Mouse (Mus musculus): ENCODE measurements around the gene Plp2. TPM values are rescaled to one million over a fixed set of nuclear protein-coding genes. Genes with fewer than 3 reads are reported as not detected.
"Not testable (repeated sequence)": the region's sequence is repeated elsewhere in the genome, so short reads cannot be mapped to it uniquely, and the experiment has no call there.

Gene Plp2
- total RNA-seq (2021), result 100 to 1,000 TPM; 101 to 115 TPM

- peak; percentile 53 for DNase-seq
Observed at GRCm38 (mm10) chrX:7670921-7671623, at the start of gene Plp2. Gene Plp2, minus strand, starts transcription at chrX:7671390.

DNA sequence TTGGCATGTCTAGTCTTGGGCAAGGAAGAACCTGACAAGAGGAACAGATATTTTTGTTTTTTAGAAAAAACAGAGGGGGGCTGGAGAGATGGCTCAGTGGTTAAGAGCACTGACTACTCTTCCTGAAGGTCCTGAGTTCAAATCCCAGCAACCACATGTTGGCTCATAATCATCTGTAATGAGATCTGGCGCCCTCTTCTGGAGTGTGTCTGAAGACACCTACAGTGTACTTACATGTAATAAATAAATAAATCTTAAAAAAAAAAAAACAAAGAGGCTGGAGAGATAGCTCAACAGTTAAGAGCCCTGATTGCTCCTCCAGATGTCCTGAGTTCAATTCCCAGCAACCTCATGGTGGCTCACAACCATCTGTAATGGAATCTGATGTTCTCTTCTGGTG is 44.9 kb upstream of the Plp2 start:
- not testable (repeated sequence) for DNase-seq

DNA sequence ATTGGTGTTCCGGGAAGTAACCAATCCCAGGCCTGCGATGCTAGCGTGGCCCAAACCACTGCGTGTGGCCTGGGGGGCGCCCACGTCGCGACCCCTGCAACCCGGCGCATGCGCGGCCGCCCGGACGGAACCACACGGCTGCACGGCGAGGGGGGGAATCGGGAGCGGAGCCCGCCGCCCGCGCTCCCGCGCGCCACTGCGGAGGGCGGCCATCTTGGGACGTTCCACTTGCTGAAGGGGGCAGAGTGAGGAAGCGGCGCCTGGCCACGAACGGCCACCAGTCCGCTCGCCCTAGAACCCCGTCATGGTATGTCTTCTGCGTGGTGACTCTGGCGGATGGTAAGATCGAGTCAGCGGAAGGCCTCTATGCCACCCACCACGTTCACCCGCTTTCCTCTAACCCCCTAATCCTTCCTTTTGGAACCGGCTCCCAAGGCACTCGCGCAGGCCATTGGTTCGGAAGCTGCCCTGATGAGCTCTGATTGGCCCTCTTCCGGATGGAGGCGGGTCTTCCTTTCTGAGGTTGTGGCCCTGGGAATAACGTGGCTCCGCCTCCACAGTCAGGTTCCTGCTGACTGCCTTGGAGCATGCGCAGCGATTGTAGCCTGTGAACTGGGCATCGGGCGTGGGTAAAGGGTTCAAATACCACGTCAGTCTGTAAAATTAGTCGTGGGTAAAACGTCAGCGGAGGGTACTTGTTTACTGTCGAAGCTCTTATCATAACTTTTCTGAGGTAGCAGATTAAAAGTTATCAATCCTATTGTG is 43.1 kb upstream of the Plp2 start, which contains the start of gene Wdr45:
Gene Wdr45, plus strand, starts transcription at position 199 of the 765 bp plus-strand sequence.
- DNase-seq, result peak; percentile 94

GRCm38 (mm10) chrX:7713764-7714134 is 42.6 kb upstream of the Plp2 start:
- DNase-seq, result not testable (repeated sequence)

GRCm38 (mm10) chrX:7696954-7697381 is 25.8 kb upstream of the Plp2 start, which contains the start of gene Gpkow:
Gene Gpkow, plus strand, starts transcription at chrX:7697131.
- DNase-seq, result peak; percentile 77

- DNase-seq, result no peak
Observed at GRCm38 (mm10) chrX:7696520-7696919, 25.3 kb upstream of the Plp2 start.

GRCm38 (mm10) chrX:7692862-7693261 is 21.7 kb upstream of the Plp2 start:
- DNase-seq, result peak; percentile 43

- no peak for DNase-seq
Observed at GRCm38 (mm10) chrX:7690486-7690885, 19.3 kb upstream of the Plp2 start.

GRCm38 (mm10) chrX:7688321-7688720 is 17.1 kb upstream of the Plp2 start:
- no peak for DNase-seq

GRCm38 (mm10) chrX:7680864-7681263 is 9.7 kb upstream of the Plp2 start, which contains the start of gene Magix:
Gene Magix, minus strand, starts transcription at chrX:7681251.
- peak; percentile 26 for DNase-seq

GRCm38 (mm10) chrX:7680057-7680412 is 8.8 kb upstream of the Plp2 start:
- no peak for DNase-seq

- peak; percentile 92 for DNase-seq
Observed at GRCm38 (mm10) chrX:7679405-7680056, 8.3 kb upstream of the Plp2 start.

- DNase-seq, result no peak
Observed at GRCm38 (mm10) chrX:7678986-7679385, 7.8 kb upstream of the Plp2 start.

DNA sequence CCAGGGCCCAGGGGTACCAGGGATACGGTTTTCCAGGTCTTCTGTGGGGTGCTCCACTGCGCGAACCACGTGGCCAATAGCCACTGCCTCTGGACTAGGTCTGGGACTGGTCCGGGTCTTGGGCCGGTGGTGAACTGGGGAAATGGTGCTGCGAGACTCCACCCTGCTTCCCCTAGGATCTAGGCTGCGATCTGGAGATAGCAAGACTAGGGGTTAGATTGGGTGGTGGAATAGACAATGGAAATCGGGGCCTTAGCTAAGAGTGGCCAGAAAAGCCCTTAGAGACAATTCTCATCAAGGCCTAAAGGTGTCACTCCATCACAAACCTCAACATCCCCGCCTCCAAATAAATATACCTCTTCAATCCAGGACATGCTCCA is 3.8 kb upstream of the Plp2 start:
- no peak for DNase-seq

DNA sequence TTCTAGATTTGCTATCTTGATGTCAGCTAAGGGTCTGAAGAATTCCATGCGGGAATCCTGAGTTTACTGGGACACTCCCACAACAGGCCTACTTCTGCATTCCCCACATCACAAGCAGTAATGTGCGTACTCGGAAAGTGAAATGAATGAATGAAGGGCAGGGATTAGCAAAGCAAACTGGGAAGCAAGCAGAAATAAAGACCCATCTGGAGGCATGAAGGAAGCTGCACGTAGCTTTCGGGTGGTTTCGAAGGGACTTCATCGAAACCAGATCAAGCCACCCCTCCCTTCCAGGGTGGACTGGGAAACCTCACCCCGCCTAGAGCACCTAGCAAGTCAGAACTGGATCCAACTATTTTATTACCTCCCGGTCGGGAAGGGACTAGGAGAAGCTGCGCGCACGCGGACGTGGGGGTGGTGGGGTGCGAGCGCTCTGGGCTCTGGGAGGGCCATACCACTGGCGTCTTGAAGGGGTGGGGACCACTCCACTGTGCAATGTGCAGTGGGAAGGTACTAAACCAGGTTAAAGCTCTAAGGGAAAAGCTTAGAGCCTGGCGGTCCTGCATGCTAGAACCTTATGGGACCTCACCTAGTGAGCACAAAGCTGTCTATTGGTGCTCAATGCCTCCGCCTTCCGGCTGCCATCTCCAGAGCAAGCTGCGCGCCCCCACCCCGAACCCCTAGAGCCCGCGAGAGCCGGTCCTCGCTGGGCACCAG is 3.3 kb upstream of the Plp2 start:
- peak; percentile 22 for DNase-seq

DNA sequence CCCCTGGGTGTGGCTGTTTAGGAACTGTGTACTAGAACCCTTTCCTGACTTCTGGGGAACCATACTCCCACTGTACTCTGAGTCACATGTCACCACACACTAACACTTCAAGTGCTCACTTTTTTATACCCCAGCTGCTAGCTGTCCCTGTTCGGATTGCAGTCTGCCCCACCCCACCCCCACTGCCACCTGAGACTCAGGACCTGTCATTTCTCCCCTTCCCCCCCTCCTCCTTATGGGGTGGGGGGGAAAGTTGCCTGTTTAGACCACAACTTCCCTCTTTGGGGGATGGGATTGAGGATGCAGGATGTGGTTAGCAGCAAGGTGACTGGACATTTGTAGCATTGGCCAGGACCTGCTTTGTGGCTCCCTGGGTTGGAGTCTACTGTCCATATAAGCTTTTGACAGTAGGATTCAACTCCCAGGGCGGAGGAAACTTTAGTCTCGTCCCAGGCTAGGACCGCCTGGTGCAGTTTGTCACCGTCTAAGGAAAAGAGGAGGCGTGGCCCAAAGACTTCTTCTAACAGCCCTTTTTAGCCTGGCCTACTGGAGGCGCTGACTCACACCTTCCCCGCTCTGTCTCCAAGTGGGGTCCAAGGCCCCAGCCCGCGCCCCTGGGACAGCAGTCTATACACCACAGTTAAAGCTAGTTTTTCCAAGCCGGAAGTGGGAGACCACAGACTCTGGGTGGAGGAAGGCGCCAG is 2.5 kb upstream of the Plp2 start:
- DNase-seq, result peak; percentile 17

DNA sequence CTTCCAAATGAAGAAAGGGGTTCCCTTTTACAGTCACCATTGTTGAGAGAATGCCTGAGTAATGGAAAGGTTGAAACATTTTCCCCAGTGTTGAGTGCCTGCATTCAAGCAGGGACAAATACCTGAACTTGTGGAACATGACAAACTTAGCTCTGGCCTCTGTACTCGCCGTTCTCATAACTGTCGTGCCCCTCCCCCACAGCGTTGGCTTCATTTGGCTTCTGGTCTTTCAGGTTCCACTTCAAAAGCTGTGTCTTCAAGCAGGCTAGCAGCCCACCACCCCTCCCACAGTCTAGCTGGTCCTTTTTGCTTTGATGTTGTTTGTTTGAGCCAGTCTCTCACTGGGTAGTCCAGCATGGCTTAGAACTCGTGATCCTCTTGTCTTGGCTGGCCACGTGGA is 1.5 kb upstream of the Plp2 start:
- no peak for DNase-seq

- DNase-seq, result peak; percentile 80
Observed at GRCm38 (mm10) chrX:7670390-7670881, 754 bp downstream of the Plp2 start.

DNA sequence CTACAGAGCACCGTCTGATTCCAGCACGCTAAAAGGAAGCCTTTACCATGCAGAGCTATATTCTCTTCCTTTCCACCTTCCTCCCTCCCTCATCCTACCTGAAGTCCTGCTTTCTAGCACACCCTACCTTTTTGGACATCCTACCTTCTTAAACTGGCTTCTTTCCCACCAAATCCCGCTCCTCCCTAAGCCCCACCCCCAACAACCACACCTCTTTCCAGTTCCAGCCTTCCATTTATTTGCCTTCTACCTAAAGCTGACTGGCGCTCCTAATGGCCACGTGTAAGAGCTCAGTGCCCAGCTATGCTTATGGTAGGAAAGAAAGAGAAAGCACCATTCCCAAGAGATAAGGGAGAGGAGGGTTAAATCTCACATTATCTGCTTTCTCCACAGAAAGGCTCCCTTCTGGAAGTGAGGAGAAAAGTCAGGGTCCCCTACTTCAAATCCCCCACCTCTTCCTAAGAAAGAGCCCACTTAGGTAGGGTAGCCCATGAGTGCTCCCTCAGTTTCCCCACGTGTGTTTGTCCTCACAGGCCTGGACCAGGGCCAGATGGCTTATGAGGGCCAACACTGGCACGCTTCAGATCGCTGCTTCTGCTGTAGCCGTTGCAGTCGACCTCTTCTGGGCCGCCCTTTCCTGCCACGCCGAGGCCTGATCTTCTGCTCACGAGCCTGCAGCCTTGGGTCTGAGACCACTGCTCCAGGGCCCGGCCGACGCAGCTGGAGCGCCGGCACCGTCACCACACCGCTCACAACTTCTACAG is 5.3 kb downstream of the Plp2 start:
- DNase-seq, result no peak

GRCm38 (mm10) chrX:7664791-7665190 is 6.4 kb downstream of the Plp2 start:
- no peak for DNase-seq

- no peak for DNase-seq
Observed at GRCm38 (mm10) chrX:7662936-7663335, 8.3 kb downstream of the Plp2 start.
